Mouse (Mus musculus): ENCODE data around the gene Rtl1.

DNA sequence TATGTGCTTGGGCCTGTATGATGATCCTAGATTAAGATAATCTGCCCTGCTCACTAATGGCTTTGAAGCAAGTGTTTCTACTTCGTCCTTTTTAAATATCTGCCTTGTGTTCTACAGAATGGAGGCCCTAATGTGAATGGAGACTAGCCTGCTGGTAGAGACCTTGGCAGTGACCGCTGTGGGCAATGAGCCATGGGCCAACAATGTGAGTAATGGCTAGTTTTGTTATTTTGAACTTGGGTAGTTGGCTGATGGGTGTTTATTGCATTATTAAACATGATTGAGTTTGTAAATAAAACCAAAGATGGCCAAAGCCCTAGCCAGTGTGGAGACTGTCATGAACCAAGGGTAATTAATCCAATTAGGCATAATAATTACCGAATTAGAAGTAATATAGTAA lies 20.1 kb upstream of the Rtl1 start:
- TF ChIP-seq ZC3H11A (IDR thresholded peaks at IDR 0.05; ENCODE audit: borderline replicate concordance, low read depth, low read length) (no peak), HCFC1 (IDR thresholded peaks at IDR 0.05; ENCODE audit: borderline replicate concordance, insufficient read depth, low read length) (no peak), MAFK (IDR thresholded peaks at IDR 0.05; ENCODE audit: insufficient read depth, low read depth, low read length) (no peak), CHD2 (IDR thresholded peaks at IDR 0.05; ENCODE audit: low read depth, low read length) (no peak)

All from ES-E14 (cell line).